Mouse (Mus musculus): ENCODE results near the gene Rnh1.

Gene Rnh1

GRCm38 (mm10) chr7:141115874-141116273 lies 56.8 kb downstream of the Rnh1 start:
- DNase-seq (ENCODE audit: low spot score in 2 of 2), result no peak

Measured in urinary bladder, postnatal 4 days (tissue).